Mouse (Mus musculus): ENCODE measurements around the gene Fgfr2. TPM values are rescaled to one million over a fixed set of nuclear protein-coding genes. Genes with fewer than 3 reads are reported as not detected.

The Fgfr2 gene
- polyA plus RNA-seq, 1 experiment = 3.0 TPM

DNA sequence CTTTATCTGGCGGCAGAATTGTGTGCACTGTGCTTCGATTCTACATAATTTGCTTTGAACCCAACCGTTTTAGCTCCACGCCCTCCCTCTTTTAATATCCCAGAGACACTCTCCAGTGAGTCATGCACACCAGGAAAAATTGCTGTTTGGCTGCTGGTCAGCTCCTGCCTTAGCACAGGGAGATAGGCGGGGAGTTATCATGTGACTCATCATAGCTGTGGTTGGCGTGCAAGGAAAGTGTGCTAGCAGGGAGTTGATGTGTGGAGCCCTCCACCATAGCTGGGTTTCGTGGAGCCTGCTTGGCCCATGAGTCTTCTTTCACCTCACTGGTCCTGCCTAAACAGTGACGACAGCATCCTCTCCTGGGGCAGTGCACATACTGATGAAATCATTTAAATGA lies 2315.4 kb downstream of the Fgfr2 start:
- TF ChIP-seq POLR2A (IDR thresholded peaks at IDR 0.05; ENCODE audit: control insufficient read depth, low read depth, low read length) (no peak), CTCF (IDR thresholded peaks at IDR 0.05; ENCODE audit: control insufficient read depth, insufficient read depth, insufficient replicate concordance, low read depth, low read length) (no peak)
- H3K36me3 ChIP-seq (ENCODE audit: control insufficient read depth, insufficient read depth, low read length) = no peaks in the 10 kb centered on the region
- no peaks in the 10 kb centered on the region for H3K4me1 ChIP-seq (ENCODE audit: control insufficient read depth, insufficient read depth, low read length)
- H3K27ac ChIP-seq (ENCODE audit: control insufficient read depth, insufficient read depth, low read depth, low read length) = no peak overlapping the region
- no peaks in the 10 kb centered on the region for H3K27me3 ChIP-seq (ENCODE audit: control insufficient read depth, insufficient read depth, low read length)
- H3K4me3 ChIP-seq (ENCODE audit: control insufficient read depth, low read depth, low read length) = no peak overlapping the region

DNA sequence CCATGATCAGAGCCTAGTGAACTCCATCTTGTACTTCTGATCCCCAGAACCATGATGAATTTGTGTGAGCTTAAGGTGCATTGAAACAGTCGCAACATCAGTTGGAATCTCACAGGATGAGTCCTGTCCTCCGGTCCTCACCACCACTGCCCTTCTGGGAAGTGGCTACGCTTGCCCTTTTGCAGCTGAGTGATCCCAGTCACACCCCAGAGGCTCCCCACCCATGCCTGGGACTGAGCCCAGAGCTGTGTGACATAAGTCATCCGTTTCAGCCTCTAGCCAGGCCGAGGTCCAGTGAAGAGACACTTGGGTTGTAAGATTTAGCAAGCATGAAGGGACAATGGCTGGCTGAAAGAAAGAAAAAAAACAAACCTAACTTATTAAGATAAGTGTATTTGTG lies 2318.2 kb downstream of the Fgfr2 start:
- no peak overlapping the region for H3K27ac ChIP-seq (ENCODE audit: control insufficient read depth, insufficient read depth, low read depth, low read length)
- no peak overlapping the region for H3K4me3 ChIP-seq (ENCODE audit: control insufficient read depth, low read depth, low read length)
- H3K27me3 ChIP-seq (ENCODE audit: control insufficient read depth, insufficient read depth, low read length) = no peaks in the 10 kb centered on the region
- H3K4me1 ChIP-seq (ENCODE audit: control insufficient read depth, insufficient read depth, low read length) = no peaks in the 10 kb centered on the region
- no peaks in the 10 kb centered on the region for H3K36me3 ChIP-seq (ENCODE audit: control insufficient read depth, insufficient read depth, low read length)
- TF ChIP-seq POLR2A (IDR thresholded peaks at IDR 0.05; ENCODE audit: control insufficient read depth, low read depth, low read length) (no peak), CTCF (IDR thresholded peaks at IDR 0.05; ENCODE audit: control insufficient read depth, insufficient read depth, insufficient replicate concordance, low read depth, low read length) (no peak)

DNA sequence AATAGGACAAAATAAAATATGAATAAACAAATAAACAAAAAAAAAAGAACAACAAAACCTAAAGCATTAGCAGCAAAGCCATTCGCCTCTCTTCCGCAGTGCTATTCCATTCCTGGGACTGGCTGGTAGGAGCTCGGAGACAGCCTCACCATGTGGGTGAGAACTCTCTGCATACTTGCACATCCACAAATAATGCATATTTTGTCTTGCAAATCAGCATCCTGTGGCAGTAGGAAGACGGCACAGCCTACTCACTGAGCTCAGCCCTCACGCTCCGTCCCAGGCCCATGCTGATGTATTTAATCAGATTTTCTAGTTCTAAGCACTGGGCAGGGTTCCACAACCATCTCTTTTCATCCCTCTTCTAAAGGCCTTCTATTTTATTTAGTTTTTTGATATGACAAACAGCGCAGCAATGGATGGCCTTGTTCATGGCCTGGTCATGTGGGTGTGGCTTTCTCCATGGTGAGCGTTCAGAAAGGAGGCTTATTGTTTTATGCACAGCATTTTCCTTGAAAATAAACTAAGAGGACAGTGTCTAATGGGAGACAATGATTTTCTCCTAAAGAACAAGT lies 2319.8 kb downstream of the Fgfr2 start:
- no peaks in the 10 kb centered on the region for H3K36me3 ChIP-seq (ENCODE audit: control insufficient read depth, insufficient read depth, low read length)
- H3K27ac ChIP-seq (ENCODE audit: control insufficient read depth, insufficient read depth, low read depth, low read length) = no peak overlapping the region
- no peak overlapping the region for H3K4me3 ChIP-seq (ENCODE audit: control insufficient read depth, low read depth, low read length)
- TF ChIP-seq CTCF (IDR thresholded peaks at IDR 0.05; ENCODE audit: control insufficient read depth, insufficient read depth, insufficient replicate concordance, low read depth, low read length) (no peak), POLR2A (IDR thresholded peaks at IDR 0.05; ENCODE audit: control insufficient read depth, low read depth, low read length) (no peak)
- H3K27me3 ChIP-seq (ENCODE audit: control insufficient read depth, insufficient read depth, low read length) = no peaks in the 10 kb centered on the region
- H3K4me1 ChIP-seq (ENCODE audit: control insufficient read depth, insufficient read depth, low read length) = no peaks in the 10 kb centered on the region

DNA sequence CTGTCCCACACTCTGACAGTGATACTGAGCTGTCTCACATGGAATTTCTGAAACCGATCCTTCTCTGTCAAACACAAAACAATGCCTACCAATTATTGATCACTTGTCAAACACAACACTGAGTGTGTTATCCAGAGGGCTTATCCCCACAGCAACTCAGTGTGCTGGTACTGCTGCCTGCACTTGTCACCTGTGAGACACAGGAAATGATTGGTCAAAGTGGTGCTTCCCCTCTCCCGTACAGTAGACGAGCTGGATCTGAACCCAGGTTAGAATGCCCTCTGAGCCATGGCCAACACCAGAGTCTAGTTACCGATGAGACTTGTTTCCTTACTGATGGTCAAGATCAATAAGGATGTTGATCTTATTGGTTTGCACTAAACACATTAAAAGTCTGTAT lies 2321.3 kb downstream of the Fgfr2 start:
- Histone ChIP-seq H3K4me1 (ENCODE audit: control insufficient read depth, insufficient read depth, low read length) (no peaks in the 10 kb centered on the region), H3K27me3 (ENCODE audit: control insufficient read depth, insufficient read depth, low read length) (no peaks in the 10 kb centered on the region), H3K27ac (ENCODE audit: control insufficient read depth, insufficient read depth, low read depth, low read length) (no peak overlapping the region), H3K36me3 (ENCODE audit: control insufficient read depth, insufficient read depth, low read length) (no peaks in the 10 kb centered on the region), H3K4me3 (ENCODE audit: control insufficient read depth, low read depth, low read length) (no peak overlapping the region)
- no peak for TF ChIP-seq POLR2A (IDR thresholded peaks at IDR 0.05; ENCODE audit: control insufficient read depth, low read depth, low read length)
- TF ChIP-seq CTCF (IDR thresholded peaks at IDR 0.05; ENCODE audit: control insufficient read depth, insufficient read depth, insufficient replicate concordance, low read depth, low read length) = no peak

DNA sequence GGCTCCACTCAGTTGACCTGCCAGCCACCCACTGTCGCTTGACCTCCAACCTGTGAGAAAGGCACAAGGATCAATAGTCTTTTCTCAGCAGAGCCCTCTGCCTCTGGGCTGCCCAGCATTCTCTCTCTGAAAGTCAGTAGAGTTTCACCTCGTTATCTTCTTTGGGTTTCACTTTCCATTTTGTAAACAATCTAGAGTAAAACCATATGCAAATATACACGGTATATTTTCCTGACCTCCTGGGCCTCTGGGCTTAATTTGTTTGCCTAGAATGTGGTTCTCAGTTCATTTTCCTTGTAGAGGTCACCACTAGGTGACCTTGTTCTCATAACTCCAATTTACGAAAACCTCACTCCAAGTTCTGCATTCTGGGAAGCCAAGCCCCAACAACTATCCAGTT lies 2322.5 kb downstream of the Fgfr2 start:
- H3K36me3 ChIP-seq (ENCODE audit: control insufficient read depth, insufficient read depth, low read length) = no peaks in the 10 kb centered on the region
- TF ChIP-seq CTCF (IDR thresholded peaks at IDR 0.05; ENCODE audit: control insufficient read depth, insufficient read depth, insufficient replicate concordance, low read depth, low read length) (no peak), POLR2A (IDR thresholded peaks at IDR 0.05; ENCODE audit: control insufficient read depth, low read depth, low read length) (no peak)
- H3K27ac ChIP-seq (ENCODE audit: control insufficient read depth, insufficient read depth, low read depth, low read length) = no peak overlapping the region
- no peaks in the 10 kb centered on the region for H3K4me1 ChIP-seq (ENCODE audit: control insufficient read depth, insufficient read depth, low read length)
- H3K27me3 ChIP-seq (ENCODE audit: control insufficient read depth, insufficient read depth, low read length) = no peaks in the 10 kb centered on the region
- H3K4me3 ChIP-seq (ENCODE audit: control insufficient read depth, low read depth, low read length) = no peak overlapping the region

DNA sequence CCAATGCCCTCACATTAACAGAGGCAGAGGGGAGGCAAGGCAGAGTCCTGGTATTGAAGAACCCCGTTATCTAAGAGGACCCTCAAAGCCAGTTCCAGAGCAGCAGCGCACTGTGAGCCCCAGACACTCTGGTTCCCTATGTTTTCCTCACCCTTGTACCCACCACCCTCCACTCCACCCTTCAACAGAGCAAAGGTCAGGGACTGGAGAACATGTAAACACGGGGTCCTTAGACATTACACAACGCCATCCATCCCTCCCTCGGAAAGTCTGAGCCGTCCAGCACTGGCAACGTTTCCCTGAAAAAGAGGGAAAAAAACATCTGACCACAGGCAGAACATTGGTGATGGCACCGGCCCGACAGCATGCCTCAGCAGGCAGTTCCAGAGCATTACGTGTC lies 2323.7 kb downstream of the Fgfr2 start:
- Histone ChIP-seq H3K27ac (ENCODE audit: control insufficient read depth, insufficient read depth, low read depth, low read length) (no peak overlapping the region), H3K27me3 (ENCODE audit: control insufficient read depth, insufficient read depth, low read length) (no peaks in the 10 kb centered on the region), H3K36me3 (ENCODE audit: control insufficient read depth, insufficient read depth, low read length) (no peaks in the 10 kb centered on the region), H3K4me3 (ENCODE audit: control insufficient read depth, low read depth, low read length) (no peak overlapping the region), H3K4me1 (ENCODE audit: control insufficient read depth, insufficient read depth, low read length) (no peaks in the 10 kb centered on the region)
- TF ChIP-seq CTCF (IDR thresholded peaks at IDR 0.05; ENCODE audit: control insufficient read depth, insufficient read depth, insufficient replicate concordance, low read depth, low read length) (no peak), POLR2A (IDR thresholded peaks at IDR 0.05; ENCODE audit: control insufficient read depth, low read depth, low read length) (no peak)

DNA sequence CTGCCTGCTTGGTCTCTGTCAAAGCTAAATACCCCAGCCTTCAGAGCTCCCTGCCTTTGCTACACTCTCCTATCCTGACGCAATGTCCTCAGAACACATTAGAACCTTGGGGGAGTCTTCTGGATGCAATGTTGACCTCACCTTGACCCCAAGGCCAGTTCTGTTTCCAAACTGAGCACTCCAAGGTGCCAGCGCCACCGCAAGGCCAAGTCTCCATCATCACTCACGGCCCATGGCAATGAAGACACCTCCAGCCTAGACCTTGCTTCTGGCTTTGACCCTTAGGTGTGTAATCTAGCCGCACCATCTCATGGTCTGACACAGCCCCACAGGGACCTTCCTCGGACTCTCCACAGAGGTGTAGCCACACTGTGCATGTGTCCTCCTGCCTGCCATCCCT lies 2325.6 kb downstream of the Fgfr2 start:
- H3K4me1 ChIP-seq (ENCODE audit: control insufficient read depth, insufficient read depth, low read length) = no peaks in the 10 kb centered on the region
- TF ChIP-seq CTCF (IDR thresholded peaks at IDR 0.05; ENCODE audit: control insufficient read depth, insufficient read depth, insufficient replicate concordance, low read depth, low read length) (no peak), POLR2A (IDR thresholded peaks at IDR 0.05; ENCODE audit: control insufficient read depth, low read depth, low read length) (no peak)

DNA sequence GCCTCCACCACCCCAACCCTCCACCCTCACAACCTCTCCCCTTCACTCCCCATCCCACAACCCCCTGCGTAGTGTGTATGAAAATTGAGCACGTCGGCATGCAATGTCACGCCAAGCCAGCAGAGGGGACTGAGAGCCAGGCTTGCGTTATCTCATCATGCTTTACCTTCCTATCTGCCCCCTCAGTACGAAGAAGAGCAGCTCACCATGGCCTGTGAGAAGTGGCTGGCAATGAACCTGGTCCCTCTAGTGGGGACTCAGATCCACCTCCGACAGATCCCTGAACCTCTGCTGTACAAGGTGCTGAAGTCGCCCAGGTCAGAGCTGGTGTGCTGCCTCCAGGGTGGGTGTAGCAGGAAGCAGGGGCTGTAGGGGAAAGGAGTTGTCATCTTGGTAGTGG lies 2326.4 kb downstream of the Fgfr2 start:
- Histone ChIP-seq H3K27ac (ENCODE audit: control insufficient read depth, insufficient read depth, low read depth, low read length) (no peak overlapping the region), H3K36me3 (ENCODE audit: control insufficient read depth, insufficient read depth, low read length) (no peaks in the 10 kb centered on the region; the same call in 1 of the 2 replicates), H3K4me3 (ENCODE audit: control insufficient read depth, low read depth, low read length) (no peak overlapping the region), H3K4me1 (ENCODE audit: control insufficient read depth, insufficient read depth, low read length) (no peaks in the 10 kb centered on the region), H3K27me3 (ENCODE audit: control insufficient read depth, insufficient read depth, low read length) (no peaks in the 10 kb centered on the region)
- TF ChIP-seq CTCF (IDR thresholded peaks at IDR 0.05; ENCODE audit: control insufficient read depth, insufficient read depth, insufficient replicate concordance, low read depth, low read length) (peak; percentile 17; the same call in 1 of the 2 replicates), POLR2A (IDR thresholded peaks at IDR 0.05; ENCODE audit: control insufficient read depth, low read depth, low read length) (no peak)

More for the DNA sequence above, 2325.6 kb downstream of the Fgfr2 start:
- H3K4me3 ChIP-seq (ENCODE audit: control insufficient read depth, low read depth, low read length) = no peak overlapping the region
- no peaks in the 10 kb centered on the region; the same call in 1 of the 2 replicates for H3K36me3 ChIP-seq (ENCODE audit: control insufficient read depth, insufficient read depth, low read length)
- no peaks in the 10 kb centered on the region for H3K27me3 ChIP-seq (ENCODE audit: control insufficient read depth, insufficient read depth, low read length)
- no peak overlapping the region for H3K27ac ChIP-seq (ENCODE audit: control insufficient read depth, insufficient read depth, low read depth, low read length)
